Mouse (Mus musculus): ENCODE data around the gene Fbxo30.
"Not testable (repeated sequence)": the region's sequence is repeated elsewhere in the genome, so short reads cannot be mapped to it uniquely, and the experiment has no call there.

Fbxo30 gene

GRCm38 (mm10) chr10:11317856-11318454 is 36.8 kb downstream of the Fbxo30 start:
- in situ Hi-C loops (cut with MboI; ENCODE audit: low pct_unique_long_range_greater_than_20kb in 1 of 2, low sequenced_read_pairs in 2 of 2, unreplicated experiment in 1 of 2) = not testable (repeated sequence)

- in situ Hi-C loops (cut with MboI; ENCODE audit: low pct_unique_long_range_greater_than_20kb in 1 of 2, low sequenced_read_pairs in 2 of 2, unreplicated experiment in 1 of 2) = no loop called here
Observed at GRCm38 (mm10) chr10:11319446-11319970, 38.4 kb downstream of the Fbxo30 start.

DNA sequence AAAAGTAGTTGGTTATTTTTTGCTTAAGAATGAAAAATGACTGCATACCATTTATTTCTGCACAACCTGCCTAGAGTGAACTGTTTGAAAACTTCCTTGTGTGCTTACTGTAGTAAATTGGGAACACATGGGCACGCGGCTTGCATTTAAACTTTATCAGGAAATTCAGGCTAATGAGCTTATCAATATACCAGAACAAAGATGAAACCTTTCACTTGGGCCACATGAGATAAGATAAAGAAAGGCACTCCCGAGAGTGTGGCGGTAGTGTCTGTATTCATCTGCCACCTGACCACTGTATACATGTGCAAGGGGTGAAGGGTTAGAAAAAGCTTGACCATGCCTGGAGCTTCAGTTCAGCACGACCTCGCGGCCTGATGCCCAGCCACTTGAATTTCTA is 41.2 kb downstream of the Fbxo30 start:
- in situ Hi-C loops (cut with MboI; ENCODE audit: low pct_unique_long_range_greater_than_20kb in 1 of 2, low sequenced_read_pairs in 2 of 2, unreplicated experiment in 1 of 2) = no loop called here

- in situ Hi-C loops (cut with MboI; ENCODE audit: low pct_unique_long_range_greater_than_20kb in 1 of 2, low sequenced_read_pairs in 2 of 2, unreplicated experiment in 1 of 2) = no loop called here
Observed at GRCm38 (mm10) chr10:11323202-11323898, 42.2 kb downstream of the Fbxo30 start.

DNA sequence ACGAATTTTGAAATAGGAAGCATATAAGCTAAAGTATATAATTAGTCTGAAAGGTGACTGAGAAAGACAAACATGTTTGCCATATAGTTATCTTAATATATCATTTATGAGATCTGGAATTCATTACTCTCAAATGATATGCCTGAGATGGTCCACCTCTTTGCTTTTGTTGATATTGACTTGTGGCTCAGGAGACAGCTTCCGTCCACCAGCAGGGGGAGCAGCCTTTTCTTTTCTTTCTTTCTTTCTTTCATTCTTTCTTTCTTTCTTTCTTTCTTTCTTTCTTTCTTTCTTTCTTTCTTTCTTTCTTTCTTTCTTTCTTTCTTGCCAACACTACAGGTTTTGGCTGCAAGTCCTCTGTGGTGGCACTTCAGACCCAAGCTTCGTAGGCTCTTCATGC is 45.4 kb downstream of the Fbxo30 start:
- in situ Hi-C loops (cut with MboI; ENCODE audit: low pct_unique_long_range_greater_than_20kb in 1 of 2, low sequenced_read_pairs in 2 of 2, unreplicated experiment in 1 of 2) = no loop called here

GRCm38 (mm10) chr10:11343205-11344141 is 62.3 kb downstream of the Fbxo30 start, which contains the start of gene Epm2a:
Epm2a (plus strand) TSS chr10:11343404.
- in situ Hi-C loops (cut with MboI; ENCODE audit: low pct_unique_long_range_greater_than_20kb in 1 of 2, low sequenced_read_pairs in 2 of 2, unreplicated experiment in 1 of 2) = no loop called here

GRCm38 (mm10) chr10:11344536-11345468 is 63.7 kb downstream of the Fbxo30 start:
- in situ Hi-C loops (cut with MboI; ENCODE audit: low pct_unique_long_range_greater_than_20kb in 1 of 2, low sequenced_read_pairs in 2 of 2, unreplicated experiment in 1 of 2) = no loop called here
